Mouse (Mus musculus): ENCODE measurements around the gene Nlrp4f. TPM values are rescaled to one million over a fixed set of nuclear protein-coding genes. Genes with fewer than 3 reads are reported as not detected.
A peak's percentile ranks its signal among the peaks of the same experiment; 100 is the strongest.

Nlrp4f gene
- total RNA-seq (2021): not detected

DNA sequence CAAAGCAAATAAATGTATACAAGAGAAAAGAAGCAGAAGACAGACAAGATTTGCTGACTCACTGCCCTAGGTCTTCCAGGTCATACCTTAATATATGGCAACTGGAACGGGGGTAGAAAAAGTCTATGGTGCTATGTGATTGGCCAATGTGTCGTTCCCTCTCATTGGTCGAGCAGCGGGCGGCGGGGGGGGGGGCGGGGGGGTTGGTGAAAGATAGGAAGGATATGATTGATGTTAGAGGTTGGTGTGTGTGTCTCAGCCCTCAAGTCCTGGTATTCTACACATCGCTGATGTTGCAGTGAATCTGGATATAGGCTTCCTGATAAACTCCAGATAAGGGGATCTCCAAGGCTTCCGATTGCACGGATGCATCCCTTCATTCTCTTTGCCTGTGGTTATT, at the start of gene Nlrp4f:
TSS of gene Nlrp4f (minus strand) at position 101 of the 400 bp plus-strand sequence.
- intact Hi-C loops (cut with DNase I): no loop called here
- no peak for DNase-seq (ENCODE audit: low spot score)

GRCm38 (mm10) chr13:65243273-65243672, 37.5 kb upstream of the Nlrp4f start:
- intact Hi-C loops (cut with DNase I): loop anchor here (5.0 kb wide), 1 partner anchor 131 kb away; the partner anchor contains the start of gene Mfsd14b
- no peak for DNase-seq (ENCODE audit: low spot score)

DNA sequence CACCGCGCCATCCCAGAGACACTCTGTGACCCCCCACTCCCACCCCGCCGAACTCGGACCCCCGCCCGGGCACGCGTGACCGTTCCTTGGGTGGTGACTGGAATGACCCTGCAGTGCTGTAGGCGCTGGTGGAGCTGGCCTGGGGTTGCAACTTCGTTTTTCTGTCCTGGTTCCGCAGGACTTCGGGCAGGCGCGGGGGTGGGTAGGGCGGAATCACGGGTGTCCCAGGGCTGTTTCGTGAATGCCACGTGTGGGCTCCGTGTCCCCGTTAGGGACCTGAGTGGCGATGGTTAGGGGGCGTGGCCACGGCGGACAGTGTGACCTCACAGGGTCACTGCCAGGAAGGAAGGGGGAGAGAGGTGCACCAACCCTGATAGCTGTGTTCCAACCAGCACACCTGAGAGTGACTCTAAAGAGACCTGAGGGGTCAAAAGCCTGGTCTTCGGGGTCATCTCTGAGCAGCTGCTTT, 36.6 kb upstream of the Nlrp4f start:
- intact Hi-C loops (cut with DNase I): loop anchor here (5.0 kb wide), 1 partner anchor 130 kb away; the partner anchor contains the start of gene Mfsd14b

GRCm38 (mm10) chr13:65241627-65242318, 36.0 kb upstream of the Nlrp4f start:
- intact Hi-C loops (cut with DNase I): loop anchor here (1.0 to 5.0 kb wide), 2 partner anchors 37 to 129 kb away; partner anchors contain the start of genes Mfsd14b and Zfp369
- DNase-seq (ENCODE audit: low spot score): no peak

More for the DNA sequence above, 36.6 kb upstream of the Nlrp4f start:
- DNase-seq (ENCODE audit: low spot score): no peak

DNA sequence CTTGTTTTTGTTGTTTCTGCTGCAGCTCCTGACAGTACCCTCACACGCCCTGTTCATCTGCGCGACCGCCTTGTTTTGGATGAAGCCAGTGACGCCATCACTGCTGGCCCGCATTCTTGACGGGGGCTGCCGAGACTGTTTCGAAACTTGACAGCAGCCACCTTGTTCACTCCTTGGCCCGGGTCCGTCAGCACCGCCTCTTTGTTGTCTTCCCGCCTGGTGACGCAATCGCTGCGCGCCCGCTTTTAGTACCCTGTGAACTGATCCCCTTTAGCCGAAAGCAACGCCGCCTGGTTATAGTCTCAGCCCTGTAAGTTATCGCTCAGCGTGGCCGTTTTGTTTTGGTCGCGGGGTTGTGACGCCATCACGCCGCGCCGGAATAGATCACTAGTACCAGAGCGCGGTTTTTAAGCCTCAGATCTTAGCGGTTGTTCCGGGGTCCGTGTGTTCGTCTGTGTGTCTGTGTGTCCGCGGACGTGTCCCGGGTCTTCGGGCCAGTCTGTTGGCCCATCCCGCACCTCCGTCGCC, 35.4 kb upstream of the Nlrp4f start:
- intact Hi-C loops (cut with DNase I): loop anchor here (1.0 to 5.0 kb wide), 2 partner anchors 37 to 129 kb away; partner anchors contain the start of genes Mfsd14b and Zfp369
- DNase-seq (ENCODE audit: low spot score): peak; percentile 84

- intact Hi-C loops (cut with DNase I): loop anchor here (1.0 to 5.0 kb wide), 2 partner anchors 38 to 128 kb away; partner anchors contain the start of genes Mfsd14b and Zfp369
- peak; percentile 89 for DNase-seq (ENCODE audit: low spot score)
Observed at GRCm38 (mm10) chr13:65240509-65241098, 34.8 kb upstream of the Nlrp4f start.

- no peak for DNase-seq (ENCODE audit: low spot score)
- intact Hi-C loops (cut with DNase I): no loop called here
Observed at GRCm38 (mm10) chr13:65237211-65237610, 31.4 kb upstream of the Nlrp4f start.

GRCm38 (mm10) chr13:65226657-65227056, 20.9 kb upstream of the Nlrp4f start:
- intact Hi-C loops (cut with DNase I): no loop called here
- DNase-seq (ENCODE audit: low spot score): no peak

DNA sequence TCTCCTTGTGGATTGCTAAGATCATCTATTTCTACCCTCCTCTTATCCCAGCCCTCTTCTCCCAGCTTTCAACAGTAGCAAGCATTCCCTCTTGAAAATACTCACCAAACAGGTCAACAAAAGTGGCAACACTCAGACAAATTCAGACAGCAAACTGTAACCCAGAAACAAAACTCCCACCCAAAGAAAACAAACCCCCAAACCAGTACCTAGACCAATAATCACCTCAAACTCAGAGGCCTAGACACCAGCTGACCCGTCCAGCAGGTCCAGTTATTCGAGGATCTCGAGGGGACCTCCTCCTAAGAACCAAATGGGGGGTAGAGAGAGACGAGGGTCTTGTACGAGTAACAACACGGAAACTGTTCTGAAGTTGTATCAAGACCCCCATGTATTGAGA, 20.2 kb upstream of the Nlrp4f start:
- no peak for DNase-seq (ENCODE audit: low spot score)
- intact Hi-C loops (cut with DNase I): no loop called here

DNA sequence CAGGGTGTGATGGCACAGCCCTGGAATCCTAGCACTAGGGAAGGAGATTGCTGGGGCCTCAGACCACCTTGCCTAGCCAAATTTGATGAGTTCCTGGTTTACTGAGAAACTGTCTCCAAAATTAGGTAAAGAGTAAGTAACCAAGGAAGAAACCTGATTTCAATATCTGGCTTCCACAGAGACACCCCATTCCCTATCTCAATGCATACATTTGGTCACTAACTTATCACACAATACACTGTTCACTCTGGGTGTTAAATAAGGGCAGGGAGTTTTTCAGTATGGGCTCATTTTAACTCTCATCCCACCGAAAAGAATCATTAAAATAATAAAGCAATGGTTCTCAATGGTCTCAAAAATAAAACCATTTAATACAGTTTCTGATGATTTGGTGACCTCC, 5.1 kb downstream of the Nlrp4f start:
- intact Hi-C loops (cut with DNase I): no loop called here
- DNase-seq (ENCODE audit: low spot score): no peak

- no peak for DNase-seq (ENCODE audit: low spot score)
- intact Hi-C loops (cut with DNase I): loop anchor here (2.0 kb wide), 1 partner anchor 134 kb away; no protein-coding TSS in a partner anchor
Observed at GRCm38 (mm10) chr13:65176472-65177091, 29.2 kb downstream of the Nlrp4f start.

GRCm38 (mm10) chr13:65175734-65176471, 29.9 kb downstream of the Nlrp4f start:
- intact Hi-C loops (cut with DNase I): loop anchor here (2.0 kb wide), 1 partner anchor 135 kb away; no protein-coding TSS in a partner anchor
- no peak for DNase-seq (ENCODE audit: low spot score)

DNA sequence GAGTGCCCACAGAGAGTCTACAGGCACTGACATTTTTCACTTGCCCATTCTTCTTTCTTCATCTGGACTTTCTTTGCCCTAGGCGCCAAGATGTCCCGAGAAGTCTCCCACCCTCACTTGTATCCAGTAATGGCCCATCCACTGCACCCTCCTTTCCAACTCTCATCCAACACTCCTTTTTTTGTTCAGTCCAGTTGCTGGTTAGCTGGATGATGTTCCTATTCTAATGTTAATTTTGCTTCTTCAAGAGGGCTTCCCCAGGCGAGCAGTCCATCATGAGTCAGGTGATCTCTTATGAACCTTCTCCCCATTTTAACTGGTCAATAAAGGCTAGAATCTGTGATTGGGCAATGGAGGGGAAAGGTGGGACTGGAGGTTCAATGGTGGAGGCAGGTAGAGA, 31.7 kb downstream of the Nlrp4f start:
- no peak for DNase-seq (ENCODE audit: low spot score)
- intact Hi-C loops (cut with DNase I): no loop called here

DNA sequence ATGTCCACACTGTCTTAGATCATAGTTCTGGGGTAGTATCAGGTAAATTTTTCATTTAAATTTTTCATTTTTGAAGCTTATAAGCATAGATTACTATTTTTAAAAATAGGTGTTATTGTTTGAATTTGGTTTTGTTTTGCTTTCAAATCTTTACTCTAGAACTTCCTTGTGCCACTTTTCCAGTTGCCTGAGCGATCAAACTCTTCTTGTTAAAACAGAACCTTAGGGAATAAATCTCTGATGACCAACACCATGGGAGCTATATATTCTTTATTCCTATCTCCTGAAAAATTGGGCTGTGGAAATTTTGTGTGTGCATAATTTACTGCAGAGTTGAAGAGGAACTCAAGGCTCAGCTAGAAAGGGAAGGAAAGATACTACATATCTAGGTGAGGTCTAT, 55.8 kb downstream of the Nlrp4f start, which contains the start of gene Olfr466:
TSS of gene Olfr466 (plus strand) at position 301 of the 400 bp plus-strand sequence.
- DNase-seq (ENCODE audit: low spot score): no peak

GRCm38 (mm10) chr13:65137789-65138188, 68.0 kb downstream of the Nlrp4f start, which contains the start of gene Olfr465-ps1:
Olfr465-ps1 (plus strand) TSS chr13:65138089.
- DNase-seq (ENCODE audit: low spot score): no peak
- intact Hi-C loops (cut with DNase I): no loop called here

More for the DNA sequence above, 55.8 kb downstream of the Nlrp4f start, which contains the start of gene Olfr466:
- intact Hi-C loops (cut with DNase I): no loop called here

Measured in heart, postnatal 25 days (tissue).